Mouse (Mus musculus): Measurements from ENCODE around the gene Rpl29.

Gene Rpl29

DNA sequence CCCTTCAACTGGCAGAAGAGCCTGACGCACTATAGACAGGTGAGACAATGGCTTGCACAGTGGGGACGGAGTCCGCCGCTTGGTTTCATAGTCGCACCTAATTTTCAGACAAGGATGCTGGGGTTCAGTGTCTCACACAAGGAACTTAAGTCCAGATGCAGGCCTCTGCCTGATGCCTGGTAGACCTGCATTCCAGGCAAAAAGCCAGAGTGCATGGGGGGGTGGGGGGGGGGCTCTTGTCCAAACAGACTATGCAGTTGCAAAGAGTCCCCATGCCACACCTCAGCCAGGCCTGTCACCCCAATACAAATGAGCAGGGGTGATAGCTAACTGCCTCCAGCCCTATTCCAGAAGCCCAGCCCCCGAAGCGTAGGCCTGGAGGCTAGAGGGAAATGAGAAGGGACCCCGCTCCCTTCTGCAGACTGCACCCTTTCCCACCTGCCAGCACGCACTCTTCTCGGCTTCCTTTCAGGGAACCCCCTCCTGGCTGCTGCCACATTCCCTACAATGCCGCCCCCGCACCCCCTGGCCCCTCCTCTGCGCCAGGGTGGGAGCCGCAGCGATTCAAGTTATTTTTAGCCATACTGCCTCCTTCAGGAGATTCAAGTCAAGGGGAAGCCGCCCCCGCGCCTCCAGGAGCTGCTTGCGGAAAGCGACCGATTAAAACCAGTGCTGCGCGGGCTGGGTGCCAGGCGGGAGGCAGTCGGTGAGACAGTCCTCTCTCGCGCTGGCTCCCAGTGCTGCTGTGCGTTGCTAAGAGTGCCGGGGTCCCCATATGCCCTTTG is 11.2 kb upstream of the Rpl29 start:
- DNase-seq: peak; percentile 78

DNA sequence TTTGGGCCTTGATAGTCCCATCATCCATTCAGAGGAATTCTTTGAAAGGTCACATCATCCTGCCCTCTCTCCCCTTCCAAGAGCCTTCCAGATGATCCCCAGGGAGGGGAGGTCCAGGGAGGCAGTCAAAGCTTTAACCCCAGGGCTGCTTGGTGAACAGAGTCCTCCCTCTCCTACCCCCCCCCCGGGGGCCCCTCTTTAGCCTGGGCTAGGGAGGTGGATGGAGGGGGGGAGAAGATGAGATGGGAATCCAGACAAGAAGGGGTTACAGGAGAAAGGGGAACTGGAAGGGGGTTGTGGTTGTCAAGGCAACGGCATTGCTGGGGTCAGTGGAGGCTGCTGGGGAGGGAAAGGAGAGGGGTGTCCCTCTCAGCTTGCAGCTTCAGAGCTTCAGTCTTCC is 8.6 kb upstream of the Rpl29 start:
- no peak for DNase-seq

DNA sequence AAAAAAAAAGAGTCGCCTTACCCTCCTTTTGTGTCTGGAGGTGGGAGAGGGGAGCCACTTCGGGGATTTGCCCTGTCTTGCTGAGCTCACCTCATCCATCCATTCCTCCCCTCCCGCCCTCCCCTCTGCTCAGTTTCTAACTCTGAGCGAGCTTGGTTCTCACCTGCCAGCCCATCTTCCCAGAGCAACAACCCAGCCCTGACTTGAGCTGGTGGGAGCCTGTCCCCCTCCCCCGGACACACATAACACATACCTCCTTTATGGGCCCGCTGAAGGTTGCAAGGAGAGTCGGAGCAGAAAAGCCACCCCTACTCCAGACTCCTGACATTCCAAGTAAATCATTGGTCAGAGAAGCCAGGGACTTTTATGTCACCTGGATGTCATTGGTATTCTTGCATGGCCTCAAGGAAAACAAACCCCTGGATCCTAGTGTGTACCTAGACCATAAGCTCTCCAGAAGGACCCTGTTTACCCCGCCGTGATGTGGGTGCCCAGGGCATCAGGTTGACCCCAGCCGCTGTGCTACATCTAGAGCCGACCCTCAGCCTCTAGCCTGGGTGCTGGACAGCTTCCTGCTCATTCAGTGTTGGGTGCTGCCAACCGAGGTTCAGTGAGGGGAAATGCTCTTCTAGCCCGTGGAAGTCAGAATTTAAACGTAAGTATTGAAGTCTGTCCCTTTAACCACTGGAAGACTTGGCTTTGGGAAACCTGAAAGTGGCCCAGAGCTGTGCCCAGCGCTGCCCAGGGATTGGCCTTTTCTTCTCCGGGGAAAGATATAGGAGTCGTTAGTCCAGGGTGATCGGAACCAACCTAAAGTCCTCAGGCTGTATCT is 8.0 kb upstream of the Rpl29 start:
- DNase-seq: no peak

DNA sequence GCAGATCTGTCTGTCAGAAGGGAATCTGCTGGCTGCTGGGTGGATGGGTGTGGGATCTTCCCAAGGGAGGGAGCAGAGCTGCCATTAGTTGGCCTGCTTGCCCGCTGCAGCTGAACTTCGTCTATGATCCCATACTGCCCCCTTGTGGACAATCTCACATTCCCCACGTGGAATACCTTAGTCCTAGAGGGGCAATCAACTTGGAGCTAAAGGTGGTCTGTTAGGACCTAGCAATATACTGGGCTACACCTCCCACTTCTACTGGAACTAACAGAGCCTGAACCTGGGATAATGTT is 7.4 kb upstream of the Rpl29 start:
- DNase-seq: peak; percentile 79

DNA sequence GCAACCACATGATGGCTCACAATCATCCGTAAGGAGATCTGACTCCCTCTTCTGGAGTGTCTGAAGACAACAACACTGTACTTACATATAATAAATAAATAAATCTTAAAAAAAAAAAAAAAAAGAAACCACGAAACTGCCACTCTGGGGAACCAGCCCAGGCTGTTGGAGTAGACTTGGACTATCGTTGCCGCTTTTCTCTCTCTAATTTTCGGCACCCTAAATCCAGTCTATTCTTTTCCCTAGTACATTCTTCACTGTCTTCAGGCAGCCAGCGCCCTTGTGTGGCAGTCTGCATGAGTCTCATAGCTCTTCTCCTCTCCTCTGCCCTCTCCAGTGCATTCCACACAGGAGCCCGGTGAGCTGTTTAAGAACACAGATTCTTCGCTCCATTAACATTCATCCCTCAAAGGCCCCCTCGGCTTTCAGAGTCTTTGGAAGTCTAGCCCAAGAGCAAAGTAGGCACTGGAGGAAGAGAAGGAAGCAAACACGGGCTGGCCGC is 484 bp upstream of the Rpl29 start:
- DNase-seq: no peak

DNA sequence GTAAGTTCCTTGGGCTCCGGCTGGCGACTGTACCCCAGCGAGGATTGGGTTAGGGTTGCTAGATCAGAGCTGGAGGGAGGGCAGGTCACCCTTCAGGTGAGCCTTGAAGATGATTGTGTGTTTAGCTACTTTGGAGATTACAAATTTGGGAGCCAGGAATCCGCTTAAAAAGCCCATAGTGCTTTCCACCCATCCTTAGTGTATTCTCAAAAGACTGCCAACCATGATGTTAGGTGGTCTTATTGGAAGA is 686 bp downstream of the Rpl29 start:
- DNase-seq: no peak

DNA sequence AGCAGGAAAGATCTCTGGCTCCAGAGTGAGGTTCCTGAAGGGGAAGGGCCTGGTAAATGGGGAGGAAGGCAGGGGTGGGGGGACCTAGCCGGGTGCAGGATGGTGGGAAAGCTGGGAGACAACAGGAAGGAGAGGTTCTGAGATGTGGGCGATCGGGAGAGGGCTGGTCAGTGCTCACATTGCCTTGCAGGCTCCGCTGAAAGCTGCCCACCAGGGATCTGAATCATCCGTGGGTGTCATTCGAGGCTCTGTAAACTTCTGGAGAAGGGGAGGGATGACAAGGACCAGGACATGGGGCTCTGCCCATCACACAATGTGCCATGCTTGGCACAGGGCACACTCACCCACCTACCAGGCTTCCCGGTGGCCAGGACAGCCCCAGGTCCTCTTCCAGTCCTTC is 4.1 kb downstream of the Rpl29 start:
- DNase-seq: no peak

DNA sequence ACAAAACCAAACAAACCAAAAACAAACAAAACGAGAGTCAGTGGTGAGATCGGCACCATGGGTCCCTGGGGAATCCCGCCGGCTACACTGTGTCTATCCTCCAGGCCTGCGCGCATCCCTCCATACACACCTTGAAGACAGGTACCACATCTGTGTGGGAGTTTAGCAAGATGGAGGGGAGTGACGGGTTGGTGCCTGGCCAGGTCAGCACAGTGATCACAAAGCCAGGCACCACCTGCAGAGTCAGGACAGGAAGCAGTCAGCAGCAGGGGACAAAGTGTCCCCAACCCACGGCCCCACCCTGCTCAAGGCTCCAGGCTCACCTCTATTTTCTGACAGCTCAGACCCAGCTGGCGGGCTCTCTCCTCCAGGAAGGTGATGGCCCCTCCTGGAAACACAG is 7.3 kb downstream of the Rpl29 start:
- DNase-seq: no peak

DNA sequence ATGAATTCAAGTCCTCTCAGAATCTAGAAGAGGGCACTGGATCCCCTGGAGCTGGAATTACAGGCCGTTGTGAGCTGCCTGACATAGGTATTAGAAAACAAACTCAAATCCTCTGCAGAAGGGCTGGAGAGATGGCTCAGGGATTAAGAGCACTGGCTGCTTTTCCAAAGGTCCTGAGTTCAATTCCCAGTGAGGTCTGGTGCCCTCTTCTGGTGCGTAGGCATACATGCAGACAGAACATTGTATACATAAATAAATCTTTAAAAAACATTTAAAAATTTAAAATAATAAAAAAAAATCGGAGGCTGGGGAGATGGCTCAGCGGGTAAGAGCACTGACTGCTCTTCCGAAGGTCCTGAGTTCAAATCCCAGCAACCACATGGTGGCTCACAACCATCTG is 13.4 kb downstream of the Rpl29 start:
- no peak for DNase-seq

DNA sequence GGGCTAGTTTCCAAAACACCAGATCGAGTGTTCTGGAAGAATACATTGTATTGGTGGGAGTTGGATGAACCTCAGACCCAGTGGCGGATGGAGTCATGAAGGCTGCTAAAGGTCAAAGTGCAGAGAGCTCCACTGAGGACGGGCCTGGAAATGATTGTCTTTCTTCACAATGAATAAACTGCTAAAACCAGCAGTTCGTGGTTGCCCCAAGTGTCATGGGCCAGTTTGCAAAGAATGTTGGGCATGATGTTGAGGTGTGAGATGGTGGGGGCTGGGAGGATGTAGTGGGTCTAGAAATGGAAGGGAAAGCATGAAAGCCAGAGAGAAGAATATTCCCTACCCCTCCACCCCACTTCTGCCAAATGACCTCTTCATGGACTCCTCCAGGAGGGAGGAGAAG is 15.6 kb downstream of the Rpl29 start:
- DNase-seq: peak; percentile 47

DNA sequence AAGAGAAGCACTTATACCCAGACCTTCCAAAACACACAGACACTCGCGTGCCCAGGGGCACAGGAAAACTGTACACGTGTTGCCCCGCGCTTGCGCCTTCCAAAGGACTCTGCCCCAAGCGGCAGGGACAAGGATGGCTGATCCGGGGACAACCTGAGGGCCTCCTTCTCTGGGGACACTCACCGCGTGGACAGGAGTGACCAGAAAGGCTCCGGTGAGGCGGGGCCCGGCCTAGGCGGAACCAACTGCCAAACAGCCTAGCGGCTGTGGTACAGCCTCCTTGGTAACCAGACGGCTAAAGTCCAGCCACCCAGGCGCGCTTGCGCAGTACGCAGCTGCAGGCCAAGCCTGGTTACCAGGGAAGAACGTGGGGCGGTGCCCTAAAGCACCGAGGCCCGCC is 18.1 kb downstream of the Rpl29 start, which contains the start of the genes Abhd14b and Abhd14a:
Gene Abhd14b, plus strand, starts transcription at position 112 of the 400 bp plus-strand sequence.
Gene Abhd14a, minus strand, starts transcription at position 331 of the 400 bp plus-strand sequence.
- peak; percentile 98 for DNase-seq

DNA sequence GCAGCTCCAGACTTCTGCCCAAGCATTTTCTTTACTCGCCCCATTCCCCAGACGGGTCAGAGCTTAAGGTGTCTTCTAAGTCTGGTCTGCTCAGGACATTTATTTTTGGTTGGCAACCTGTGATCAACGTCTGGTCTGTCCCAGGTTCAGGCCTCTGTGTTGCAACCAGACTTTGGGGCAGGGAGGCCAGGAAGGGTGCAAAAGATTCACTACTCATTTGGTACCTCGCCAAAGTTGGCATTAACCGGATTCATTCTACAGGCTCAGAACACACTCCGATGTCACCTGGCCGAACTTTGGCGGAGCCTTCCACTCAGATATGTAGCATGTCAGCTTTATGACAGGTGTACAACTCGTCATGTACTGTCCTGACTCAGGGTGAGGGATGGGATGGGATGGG is 18.7 kb downstream of the Rpl29 start:
- peak; percentile 81 for DNase-seq

DNA sequence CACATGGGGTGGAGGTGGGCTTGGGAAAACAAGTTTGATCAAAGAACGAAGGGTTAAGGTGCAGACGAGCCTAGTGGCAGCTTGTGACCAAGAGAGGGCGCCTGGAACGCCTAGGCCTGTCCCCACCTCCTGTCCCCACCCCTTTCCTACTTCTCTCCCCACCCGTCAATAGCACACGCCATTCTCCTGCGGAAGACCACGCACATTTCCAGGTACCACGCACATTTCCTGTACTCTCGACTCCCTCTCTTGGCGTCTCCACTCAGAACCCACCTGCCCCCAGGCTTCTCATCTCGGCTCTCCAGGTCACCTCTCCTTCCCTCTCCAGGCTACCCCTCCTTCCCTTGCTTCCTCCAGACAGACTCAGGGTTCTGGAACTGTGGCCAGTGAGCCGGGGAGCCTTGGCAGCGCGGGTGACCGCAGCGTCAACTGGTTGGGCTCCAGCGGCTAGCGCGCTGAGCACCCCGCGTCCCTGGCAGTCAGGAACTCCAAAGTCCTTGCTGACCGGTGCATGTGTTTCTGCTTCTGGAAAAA is 19.3 kb downstream of the Rpl29 start:
- peak; percentile 87 for DNase-seq

DNA sequence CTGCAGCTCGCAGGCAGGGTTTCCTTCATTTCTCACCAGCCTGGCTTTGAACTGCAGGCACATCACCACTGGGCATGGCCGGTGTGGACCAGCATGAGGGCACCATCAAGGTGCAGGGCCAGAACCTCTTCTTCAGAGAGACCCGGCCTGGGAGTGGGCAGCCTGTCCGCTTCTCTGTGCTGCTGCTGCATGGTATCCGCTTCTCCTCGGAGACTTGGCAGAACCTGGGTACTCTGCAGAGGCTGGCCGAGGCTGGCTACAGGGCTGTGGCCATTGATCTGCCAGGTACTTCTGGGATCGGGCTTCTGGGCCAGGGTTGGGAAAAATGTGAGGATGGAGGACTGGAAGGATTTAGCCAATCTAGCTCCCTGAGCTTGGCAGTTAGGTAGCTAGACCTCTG is 20.7 kb downstream of the Rpl29 start:
- peak; percentile 68 for DNase-seq

DNA sequence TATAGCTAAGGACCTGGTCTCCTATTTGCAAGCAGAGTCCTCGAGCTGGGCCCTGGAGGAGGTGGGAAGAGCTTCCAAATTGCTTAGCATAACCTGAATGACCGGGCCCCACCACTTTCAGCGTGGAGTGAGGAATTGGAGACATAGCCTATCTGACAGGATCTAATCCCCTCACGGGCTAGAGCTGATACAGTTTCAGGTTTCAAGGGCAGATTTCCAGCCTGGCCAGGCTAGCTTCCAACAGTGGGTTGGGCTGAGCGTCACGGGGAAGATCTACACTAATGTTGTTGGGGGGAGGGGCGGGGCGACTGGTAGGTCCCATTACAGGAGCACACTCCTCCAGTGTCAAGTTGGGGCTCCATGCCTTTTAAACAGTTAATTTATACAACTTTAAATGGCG is 21.4 kb downstream of the Rpl29 start:
- peak; percentile 76 for DNase-seq

DNA sequence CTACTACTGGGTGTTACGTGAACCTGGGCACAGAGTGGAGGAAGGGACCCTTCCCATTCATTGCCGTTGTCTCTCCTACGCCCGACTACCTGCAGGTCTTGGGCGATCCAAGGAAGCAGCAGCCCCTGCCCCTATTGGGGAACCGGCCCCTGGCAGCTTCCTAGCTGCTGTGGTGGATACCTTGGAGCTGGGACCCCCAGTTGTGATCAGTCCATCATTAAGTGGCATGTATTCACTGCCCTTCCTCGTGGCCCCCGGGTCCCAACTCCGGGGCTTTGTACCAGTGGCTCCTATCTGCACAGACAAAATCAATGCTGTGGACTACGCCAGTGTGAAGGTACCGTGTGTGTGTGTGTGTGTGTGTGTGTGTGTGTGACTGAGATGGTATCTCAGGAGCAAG is 22.0 kb downstream of the Rpl29 start:
- DNase-seq: peak; percentile 68

DNA sequence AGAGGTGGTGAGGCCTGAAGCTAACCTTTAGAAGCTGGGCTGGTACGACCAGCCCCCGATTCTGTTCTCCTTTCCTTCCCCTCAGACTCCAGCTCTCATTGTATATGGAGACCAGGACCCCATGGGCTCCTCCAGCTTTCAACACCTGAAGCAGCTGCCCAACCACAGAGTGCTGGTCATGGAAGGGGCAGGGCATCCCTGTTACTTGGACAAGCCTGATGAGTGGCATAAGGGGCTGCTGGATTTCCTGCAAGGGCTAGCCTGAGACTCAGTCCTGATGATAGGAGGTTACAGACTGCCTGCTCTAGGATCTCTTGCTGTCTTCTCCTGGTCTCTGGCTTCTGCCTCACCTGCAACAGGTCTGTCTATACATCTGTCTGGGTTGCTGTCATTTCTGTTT is 22.6 kb downstream of the Rpl29 start:
- peak; percentile 52 for DNase-seq

DNA sequence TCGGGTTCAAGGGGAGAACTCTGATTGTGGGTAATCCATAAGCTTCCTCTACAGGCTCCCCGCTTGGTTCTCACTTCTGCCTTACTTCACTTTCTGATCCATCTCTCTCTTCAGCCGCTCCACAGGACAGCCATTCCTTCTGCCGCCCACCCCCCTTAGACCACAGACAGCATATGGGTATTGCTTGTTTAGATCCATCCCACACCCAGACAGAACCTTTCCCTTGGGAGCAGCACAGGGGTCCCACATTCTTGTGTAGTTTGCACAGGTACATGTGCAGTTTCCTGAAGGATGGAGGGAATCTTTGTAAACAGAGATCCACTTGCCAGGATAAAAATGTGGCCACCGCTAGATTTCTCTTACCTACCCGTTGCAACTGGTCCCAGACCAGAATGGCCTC is 23.1 kb downstream of the Rpl29 start:
- peak; percentile 63 for DNase-seq

DNA sequence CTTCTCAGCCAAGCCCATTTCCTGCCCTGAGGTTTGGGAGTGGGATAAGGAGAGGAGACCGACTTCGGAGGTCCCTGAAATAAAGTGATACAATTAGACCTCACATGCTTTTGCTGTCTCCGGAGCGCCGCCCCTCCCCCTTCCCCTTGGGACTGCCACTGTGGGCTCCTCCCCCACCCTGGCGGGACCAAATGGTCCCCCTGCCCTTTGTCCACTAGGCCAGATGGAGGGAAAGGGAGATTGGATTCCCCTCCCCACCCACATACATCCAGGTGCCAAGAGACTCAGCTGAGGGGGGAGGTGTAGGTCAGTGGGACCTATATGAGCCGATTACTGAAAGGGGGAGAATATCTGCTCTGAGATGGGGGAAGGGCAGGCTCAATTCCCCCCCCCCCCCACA is 23.6 kb downstream of the Rpl29 start:
- peak; percentile 91 for DNase-seq

DNA sequence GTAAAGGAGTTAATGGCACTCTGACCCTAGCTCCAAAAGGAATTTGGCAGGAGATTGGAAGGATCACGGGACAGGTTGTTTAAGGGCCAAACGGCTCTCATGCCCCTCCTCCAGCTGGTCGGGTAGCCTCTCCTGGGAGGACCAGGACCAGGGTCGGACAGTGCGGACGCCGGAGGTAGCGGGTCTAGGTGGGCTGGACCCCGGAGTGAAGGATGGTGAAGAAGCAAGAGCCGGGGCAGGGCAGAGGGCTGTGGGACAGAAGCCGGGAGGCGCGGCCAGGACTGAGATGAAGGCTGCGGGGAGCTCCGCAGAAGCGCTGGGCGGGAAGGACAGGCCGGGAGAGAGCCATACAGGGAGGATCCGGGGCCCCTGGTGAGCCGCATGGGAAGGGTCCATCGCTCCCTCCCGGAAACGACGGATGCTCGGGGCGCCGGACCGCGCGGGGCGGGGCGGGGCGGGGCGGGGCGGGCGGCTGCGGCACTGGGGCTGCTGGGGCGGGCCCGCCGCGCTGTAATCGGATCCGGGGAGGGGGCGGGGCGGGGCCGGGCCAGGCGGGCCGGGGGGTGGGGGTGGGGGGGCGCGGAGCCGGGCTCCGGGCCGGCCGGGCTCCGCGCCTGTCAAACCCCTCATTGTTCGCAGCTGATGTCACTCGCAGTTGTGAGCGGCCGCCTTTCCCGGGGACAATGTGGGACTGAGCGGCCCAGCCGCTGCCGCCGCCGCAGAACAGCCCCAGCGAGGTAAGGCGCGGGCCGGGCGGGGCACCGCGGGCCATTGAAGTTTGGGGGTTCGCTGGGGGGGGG is 24.2 kb downstream of the Rpl29 start, which contains the start of gene Pcbp4:
Gene Pcbp4, plus strand, starts transcription at position 21 of the 800 bp plus-strand sequence.
- DNase-seq: peak; percentile 85

DNA sequence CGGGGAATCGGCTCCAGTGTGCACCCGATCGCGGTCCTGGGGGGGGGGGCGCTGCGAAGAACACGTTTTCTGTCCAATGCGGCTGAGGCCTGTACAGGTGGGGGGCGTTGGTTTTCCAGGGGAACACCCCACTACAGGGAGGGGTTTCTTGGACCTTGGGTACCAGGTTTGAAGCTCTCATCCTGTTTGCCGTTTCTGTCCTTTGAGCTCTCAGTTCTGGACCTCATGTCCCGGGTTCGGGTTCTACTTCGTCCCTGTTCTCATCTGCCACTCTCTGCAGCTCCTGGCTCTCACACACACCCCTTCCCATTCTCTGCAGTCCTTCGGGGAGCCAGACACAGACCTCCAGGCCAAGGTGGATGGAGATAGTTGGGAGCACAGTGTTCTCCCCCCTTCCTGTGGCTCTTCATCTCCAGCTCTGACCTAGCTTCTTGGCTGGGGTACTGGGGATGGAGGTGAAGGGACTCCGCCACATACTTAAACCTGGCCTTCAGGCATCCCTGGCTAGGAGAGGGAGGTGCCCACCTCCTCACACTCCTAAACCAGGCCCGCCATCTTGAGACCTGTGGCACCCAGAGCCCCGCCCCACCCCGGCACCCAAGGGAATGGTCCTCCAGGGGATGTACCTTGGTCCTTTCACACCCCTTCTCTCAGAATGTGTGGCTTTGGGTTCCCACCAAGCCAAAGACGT is 25.0 kb downstream of the Rpl29 start:
- DNase-seq: peak; percentile 78

DNA sequence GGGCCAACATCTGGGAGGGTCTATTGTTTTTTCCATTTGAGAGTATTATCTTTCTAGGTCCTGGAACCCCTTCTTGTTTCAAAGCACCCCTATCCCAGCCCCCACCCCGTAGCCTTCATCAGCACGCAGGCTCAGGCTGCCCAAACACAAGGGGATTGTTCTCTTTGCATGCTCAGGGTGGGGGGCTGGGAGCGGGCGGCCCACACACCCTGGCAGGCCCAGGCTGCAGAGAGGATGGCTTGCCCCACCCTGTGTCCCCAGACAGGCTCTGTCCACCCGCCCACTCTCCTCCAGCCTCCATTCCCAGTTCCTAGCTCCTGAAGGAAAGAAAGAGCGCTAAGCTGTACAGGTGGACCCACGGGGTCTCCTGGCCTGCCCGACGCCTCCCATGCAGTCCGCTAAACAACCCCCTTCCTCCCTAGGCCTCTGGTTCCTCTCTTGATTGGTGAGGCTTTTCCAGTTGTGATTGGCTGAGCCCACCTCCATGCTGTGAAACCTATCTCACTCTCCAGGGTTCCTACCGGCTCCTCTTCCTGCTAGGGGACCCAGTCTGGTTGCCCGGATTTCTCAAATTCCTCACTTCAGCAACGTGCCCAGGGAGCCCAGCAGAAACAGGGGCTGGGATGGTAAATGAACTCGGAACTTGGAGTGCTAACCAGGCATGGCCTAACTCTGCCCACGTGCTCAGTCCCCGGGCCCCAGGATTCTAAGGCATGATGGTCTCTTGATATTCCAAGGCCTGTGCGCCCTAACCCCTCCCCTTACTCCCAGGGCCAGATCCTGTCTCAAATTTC is 25.8 kb downstream of the Rpl29 start:
- DNase-seq: peak; percentile 59
